ENCODE assay signal across 22 mouse cellular contexts in genomic region chr16:34308324-34308723, GRCm38 (mm10).
DNase-seq lines count a peak whose midpoint lies in the region; ATAC-seq and TF ChIP-seq lines count a peak whose summit lies in the region.
"Had no signal": no experiment of that assay in that cellular context is flagged by ENCODE, and none has a peak within 500 bp of the region (broad histone marks: within the 10 kb centered on the region; RNA-seq: fewer than 3 reads in every experiment).

No protein-coding gene starts in this region.

- H3K4me2 ChIP-seq in liver, embryonic 11.5 days, result no peak overlapping the region
- H3K4me2 ChIP-seq in liver, embryonic 12.5 days, result no peak overlapping the region
- no peak overlapping the region for H3K4me2 ChIP-seq in intestine, postnatal 0 days (replicated peaks; ENCODE audit: low read depth)
- H3K4me2 ChIP-seq: embryonic facial prominence, embryonic 13.5 days; embryonic facial prominence, embryonic 15.5 days; forebrain, embryonic 12.5 days had no signal

- no peak overlapping the region for H3K27ac ChIP-seq in heart, embryonic 10.5 days
- no peak overlapping the region for H3K27ac ChIP-seq in heart, adult 2 months
- no peak overlapping the region for H3K27ac ChIP-seq in liver, embryonic 11.5 days (ENCODE audit: low read depth, low read length)
- no peak overlapping the region for H3K27ac ChIP-seq in liver, embryonic 12.5 days
- H3K27ac ChIP-seq in intestine, postnatal 0 days (ENCODE audit: low read depth, low read length), result no peak overlapping the region
- H3K27ac ChIP-seq: embryonic facial prominence, embryonic 13.5 days; embryonic facial prominence, embryonic 15.5 days; forebrain, embryonic 10.5 days; forebrain, embryonic 12.5 days had no signal

- H3K4me1 ChIP-seq in heart, embryonic 10.5 days, result peaks cover 26% of the 10 kb centered on the region
- H3K4me1 ChIP-seq in heart, adult 2 months (ENCODE audit: control insufficient read depth, insufficient read depth, low read length), result no peaks in the 10 kb centered on the region; the same call in 1 of the 2 replicates
- 0 out of 2 replicates have a peak, but pooled peaks cover 3% of the 10 kb centered on the region for H3K4me1 ChIP-seq in liver, embryonic 11.5 days (replicated peaks; ENCODE audit: control insufficient read depth, insufficient read depth, low read length)
- H3K4me1 ChIP-seq in liver, embryonic 12.5 days, result no peaks in the 10 kb centered on the region
- H3K4me1 ChIP-seq in intestine, postnatal 0 days (replicated peaks; ENCODE audit: control insufficient read depth, insufficient read depth, low read length), result no peaks in the 10 kb centered on the region
- H3K4me1 ChIP-seq: embryonic facial prominence, embryonic 13.5 days; embryonic facial prominence, embryonic 15.5 days; forebrain, embryonic 10.5 days; forebrain, embryonic 12.5 days had no signal

- no peak overlapping the region for H3K9ac ChIP-seq in heart, adult 2 months (ENCODE audit: low read depth, low read length)
- H3K9ac ChIP-seq in liver, embryonic 11.5 days (ENCODE audit: low read depth, low read length), result no peak overlapping the region
- no peak overlapping the region for H3K9ac ChIP-seq in liver, embryonic 12.5 days
- H3K9ac ChIP-seq in intestine, postnatal 0 days (ENCODE audit: low read depth, low read length), result no peak overlapping the region
- H3K9ac ChIP-seq: embryonic facial prominence, embryonic 13.5 days; embryonic facial prominence, embryonic 15.5 days; forebrain, embryonic 12.5 days had no signal

- peak; percentile 51 for DNase-seq in heart, embryonic 10.5 days (ENCODE audit: low spot score)
- no peak for DNase-seq in heart, adult 2 months
- peak; percentile 10 for DNase-seq in liver, embryonic 11.5 days (ENCODE audit: low spot score)
- no peak for DNase-seq in thymus, postnatal 36 days
- DNase-seq: adrenal gland, adult 2 months; adrenal gland, postnatal 10 days; adrenal gland, postnatal 25 days; cerebellum, adult 11 months; cerebellum, adult 18-20 months; cerebellum, adult 8-10 months; cerebellum, adult 9-11 months; cerebellum, postnatal 14 days; cerebellum, postnatal 36 days; embryo, embryonic 11 days had no signal

- H3K79me2 ChIP-seq in heart, adult 2 months (replicated peaks; ENCODE audit: control insufficient read depth, insufficient read depth, low read length), result no peaks in the 10 kb centered on the region

- intact Hi-C loops in heart, adult 2 months (cut with DNase I), result no loop called here

- no peak for ATAC-seq in liver, embryonic 11.5 days (replicated peaks; ENCODE audit: low FRiP score)
- no peak for ATAC-seq in liver, embryonic 12.5 days
- peak; percentile 70 for ATAC-seq in intestine, postnatal 0 days
- ATAC-seq: forebrain, embryonic 14.5 days had no signal

- TF ChIP-seq EP300 in heart, adult 2 months (IDR thresholded peaks at IDR 0.05; ENCODE audit: insufficient read depth, low read depth, low read length), result no peak

- 73% methylated on average over 1 of the region's 1 CpGs for WGBS in heart, embryonic 10.5 days
- WGBS in heart, adult 2 months, result 80% methylated on average over 1 of the region's 1 CpGs
- 69% methylated on average over 1 of the region's 1 CpGs for WGBS in liver, embryonic 11.5 days
- 65% methylated on average over 1 of the region's 1 CpGs for WGBS in liver, embryonic 12.5 days (ENCODE audit: insufficient replicate concordance)
- 80% methylated on average over 1 of the region's 1 CpGs for WGBS in intestine, postnatal 0 days

- no peak for TF ChIP-seq CTCF in heart, adult 2 months (IDR thresholded peaks at IDR 0.05)
- no peak for TF ChIP-seq CTCF in intestine, postnatal 0 days (IDR thresholded peaks at IDR 0.05; ENCODE audit: low read depth)

- no peaks in the 10 kb centered on the region for H3K9me3 ChIP-seq in heart, embryonic 10.5 days
- H3K9me3 ChIP-seq in liver, embryonic 11.5 days (ENCODE audit: control insufficient read depth, low read length), result no peaks in the 10 kb centered on the region
- H3K9me3 ChIP-seq in liver, embryonic 12.5 days (replicated peaks), result no peaks in the 10 kb centered on the region
- no peaks in the 10 kb centered on the region for H3K9me3 ChIP-seq in intestine, postnatal 0 days (ENCODE audit: control insufficient read depth)
- H3K9me3 ChIP-seq: embryonic facial prominence, embryonic 13.5 days; embryonic facial prominence, embryonic 15.5 days; forebrain, embryonic 10.5 days; forebrain, embryonic 12.5 days had no signal

- H3K4me3 ChIP-seq in heart, embryonic 10.5 days, result no peak overlapping the region
- no peak overlapping the region for H3K4me3 ChIP-seq in heart, adult 2 months
- no peak overlapping the region for H3K4me3 ChIP-seq in liver, embryonic 11.5 days (ENCODE audit: low read depth, low read length)
- H3K4me3 ChIP-seq in liver, embryonic 12.5 days, result no peak overlapping the region
- H3K4me3 ChIP-seq in intestine, postnatal 0 days (ENCODE audit: low read depth, low read length), result no peak overlapping the region
- H3K4me3 ChIP-seq: embryonic facial prominence, embryonic 13.5 days; embryonic facial prominence, embryonic 15.5 days; erythroblast, embryonic 14.5 days; forebrain, embryonic 10.5 days; forebrain, embryonic 12.5 days had no signal

- H3K36me3 ChIP-seq in heart, embryonic 10.5 days, result no peaks in the 10 kb centered on the region; the same call in 1 of the 2 replicates
- H3K36me3 ChIP-seq in heart, adult 2 months (ENCODE audit: control insufficient read depth, insufficient read depth, low read length), result no peaks in the 10 kb centered on the region; the same call in 1 of the 2 replicates
- H3K36me3 ChIP-seq in liver, embryonic 11.5 days (ENCODE audit: control insufficient read depth, insufficient read depth, low read length), result no peaks in the 10 kb centered on the region
- no peaks in the 10 kb centered on the region for H3K36me3 ChIP-seq in liver, embryonic 12.5 days
- no peaks in the 10 kb centered on the region for H3K36me3 ChIP-seq in intestine, postnatal 0 days (ENCODE audit: control insufficient read depth, insufficient read depth)

- no peaks in the 10 kb centered on the region for H3K27me3 ChIP-seq in heart, embryonic 10.5 days (ENCODE audit: insufficient read depth, poor library complexity, severe bottlenecking)
- no peaks in the 10 kb centered on the region; the same call in 1 of the 2 replicates for H3K27me3 ChIP-seq in heart, adult 2 months (ENCODE audit: control insufficient read depth, insufficient read depth, low read length)
- H3K27me3 ChIP-seq in liver, embryonic 11.5 days (replicated peaks; ENCODE audit: control insufficient read depth, insufficient read depth, low read length), result no peaks in the 10 kb centered on the region
- no peaks in the 10 kb centered on the region for H3K27me3 ChIP-seq in liver, embryonic 12.5 days (replicated peaks)
- no peaks in the 10 kb centered on the region for H3K27me3 ChIP-seq in intestine, postnatal 0 days (replicated peaks; ENCODE audit: control insufficient read depth, insufficient read depth, low read length)
- H3K27me3 ChIP-seq: embryonic facial prominence, embryonic 13.5 days; embryonic facial prominence, embryonic 15.5 days; forebrain, embryonic 12.5 days had no signal

- TF ChIP-seq POLR2A in heart, adult 2 months (IDR thresholded peaks at IDR 0.05; ENCODE audit: insufficient read depth, low read depth, low read length), result no peak

Comparison
In these comparisons a context has a peak if more than half of its experiments do, and no peak if none do; other contexts are left out.
1. DNase-seq: peak in heart, embryonic 10.5 days (single experiment) and liver, embryonic 11.5 days (single experiment); none in heart, adult 2 months (0 of 2) and thymus, postnatal 36 days (0 of 2).